Mouse (Mus musculus) spleen, adult 12 weeks (tissue): ENCODE results near the gene Gm10974.

Experiments
- DNase-seq: peaks from one replicate; pipeline ENCODE4 v3.0.0; 2022; ENCODE audit warnings: low spot score

Gene Gm10974

GRCm38 (mm10) chr7:66365904-66366303, at the start of gene Gm10974:
Gene Gm10974, plus strand, starts transcription at chr7:66365905.
- no peak for DNase-seq

- no peak for DNase-seq
Measured at GRCm38 (mm10) chr7:66318147-66318546, 47.6 kb upstream of the Gm10974 start.

- no peak for DNase-seq
Measured at GRCm38 (mm10) chr7:66320996-66321395, 44.7 kb upstream of the Gm10974 start.

GRCm38 (mm10) chr7:66323252-66324015, 42.3 kb upstream of the Gm10974 start:
- DNase-seq: no peak

- DNase-seq: no peak
Measured at GRCm38 (mm10) chr7:66325419-66326053, 40.2 kb upstream of the Gm10974 start.

- no peak for DNase-seq
Measured at GRCm38 (mm10) chr7:66327516-66327915, 38.2 kb upstream of the Gm10974 start.

- DNase-seq: no peak
Measured at GRCm38 (mm10) chr7:66330610-66331009, 35.1 kb upstream of the Gm10974 start.

- DNase-seq: no peak
Measured at GRCm38 (mm10) chr7:66332340-66332739, 33.4 kb upstream of the Gm10974 start.

- DNase-seq: no peak
Measured at GRCm38 (mm10) chr7:66333906-66334500, 31.7 kb upstream of the Gm10974 start.

- DNase-seq: no peak
Measured at GRCm38 (mm10) chr7:66336955-66337354, 28.8 kb upstream of the Gm10974 start.

GRCm38 (mm10) chr7:66339625-66340024, 26.1 kb upstream of the Gm10974 start:
- no peak for DNase-seq

- DNase-seq: no peak
Measured at GRCm38 (mm10) chr7:66340044-66340443, 25.7 kb upstream of the Gm10974 start.

- no peak for DNase-seq
Measured at GRCm38 (mm10) chr7:66342323-66342722, 23.4 kb upstream of the Gm10974 start.

GRCm38 (mm10) chr7:66342831-66343230, 22.9 kb upstream of the Gm10974 start:
- no peak for DNase-seq

- no peak for DNase-seq
Measured at GRCm38 (mm10) chr7:66343307-66343706, 22.4 kb upstream of the Gm10974 start.

GRCm38 (mm10) chr7:66346959-66347663, 18.6 kb upstream of the Gm10974 start:
- DNase-seq: no peak

GRCm38 (mm10) chr7:66348588-66348987, 17.1 kb upstream of the Gm10974 start:
- DNase-seq: no peak

GRCm38 (mm10) chr7:66349670-66350069, 16.0 kb upstream of the Gm10974 start:
- no peak for DNase-seq

GRCm38 (mm10) chr7:66351074-66351473, 14.6 kb upstream of the Gm10974 start:
- no peak for DNase-seq

- DNase-seq: no peak
Measured at GRCm38 (mm10) chr7:66354911-66355310, 10.8 kb upstream of the Gm10974 start.

- DNase-seq: no peak
Measured at GRCm38 (mm10) chr7:66355791-66356522, 9.7 kb upstream of the Gm10974 start.

- DNase-seq: no peak
Measured at GRCm38 (mm10) chr7:66358461-66358860, 7.2 kb upstream of the Gm10974 start.
